Mouse (Mus musculus) urinary bladder, postnatal 14 days (tissue): ENCODE data around the gene Chaf1a.
"Not testable (repeated sequence)": the region's sequence is repeated elsewhere in the genome, so short reads cannot be mapped to it uniquely, and the experiment has no call there.

Experiments
- DNase-seq: peaks from one replicate; pipeline ENCODE4 v3.0.0; 2021; ENCODE audit warnings: low spot score

Gene Chaf1a

GRCm38 (mm10) chr17:56038583-56039261 is 1.5 kb upstream of the Chaf1a start:
- DNase-seq: no peak

DNA sequence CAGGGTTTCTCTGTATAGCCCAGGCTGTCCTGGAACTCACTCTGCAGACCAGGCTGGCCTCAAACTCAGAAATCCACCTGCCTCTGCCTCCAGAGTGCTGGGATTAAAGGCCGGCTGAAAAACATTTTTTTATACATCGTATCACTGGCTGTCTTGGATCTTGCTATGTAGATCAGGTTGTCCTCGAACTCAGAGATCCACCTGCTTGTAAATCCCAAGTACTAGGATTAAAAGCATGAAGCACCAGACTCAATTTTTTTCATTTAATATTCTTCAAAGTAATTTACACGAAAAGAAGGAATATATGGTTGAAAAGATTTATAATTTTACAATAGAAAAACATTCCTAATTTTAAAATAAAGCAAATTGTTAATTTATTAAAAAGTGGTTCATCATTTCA is 894 bp upstream of the Chaf1a start:
- DNase-seq: no peak

DNA sequence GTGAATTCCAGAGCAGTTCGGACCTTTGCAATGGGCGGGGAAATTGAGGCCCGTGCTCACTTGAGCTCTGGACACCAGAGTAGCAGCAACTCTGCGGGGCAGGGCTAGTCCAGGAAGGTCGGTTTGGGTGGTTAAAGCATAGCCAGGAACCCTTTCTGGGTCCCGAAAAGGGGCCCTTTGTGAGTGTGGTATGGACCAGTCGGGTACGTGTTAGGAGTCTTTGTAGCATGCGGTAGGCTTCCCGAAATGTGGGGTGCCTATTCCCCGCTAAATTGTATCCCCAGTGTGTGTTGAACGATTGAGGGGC is 571 bp downstream of the Chaf1a start:
- no peak for DNase-seq

- peak; percentile 45 for DNase-seq
These were observed 11.1 kb downstream of the Chaf1a start for GRCm38 (mm10) chr17:56051369-56051768.

GRCm38 (mm10) chr17:56054938-56055337 is 14.7 kb downstream of the Chaf1a start:
- DNase-seq: no peak

- no peak for DNase-seq
These were observed 15.9 kb downstream of the Chaf1a start for GRCm38 (mm10) chr17:56055945-56056678.

DNA sequence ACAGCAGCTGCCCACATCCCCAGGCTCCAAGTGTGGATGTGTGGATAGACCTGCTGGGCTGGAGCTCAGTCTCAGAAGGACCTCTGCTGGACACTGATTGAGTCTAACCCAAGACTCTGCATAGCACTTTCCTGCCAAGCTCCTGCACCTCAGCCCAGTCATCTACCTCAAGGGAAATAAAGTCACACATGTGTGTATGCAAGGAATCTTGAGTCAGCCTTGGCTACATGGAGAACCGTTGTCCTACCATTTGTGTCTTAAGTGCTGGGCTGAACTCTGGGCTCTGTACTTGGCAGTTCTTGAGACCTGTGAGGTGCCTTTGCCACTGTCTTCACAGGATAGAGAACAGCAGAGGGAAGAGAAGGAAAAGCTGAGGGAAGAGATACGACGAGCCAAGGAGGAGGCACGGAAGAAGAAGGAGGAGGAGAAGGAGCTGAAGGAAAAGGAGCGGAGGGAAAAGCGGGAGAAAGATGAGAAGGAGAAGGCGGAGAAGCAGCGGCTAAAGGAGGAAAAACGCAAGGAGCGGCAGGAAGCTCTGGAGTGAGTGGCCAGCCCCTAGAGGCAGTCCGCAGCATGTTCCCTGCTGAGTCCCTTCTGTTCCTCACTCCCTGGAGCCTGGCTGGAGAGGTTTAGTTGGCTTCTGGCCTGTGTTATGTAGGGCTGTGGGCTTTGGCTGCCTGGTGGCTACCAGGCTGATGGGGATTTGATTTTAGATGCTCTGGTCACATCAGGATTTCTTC is 17.3 kb downstream of the Chaf1a start:
- DNase-seq: no peak

GRCm38 (mm10) chr17:56062081-56062480 is 21.8 kb downstream of the Chaf1a start:
- no peak for DNase-seq

DNA sequence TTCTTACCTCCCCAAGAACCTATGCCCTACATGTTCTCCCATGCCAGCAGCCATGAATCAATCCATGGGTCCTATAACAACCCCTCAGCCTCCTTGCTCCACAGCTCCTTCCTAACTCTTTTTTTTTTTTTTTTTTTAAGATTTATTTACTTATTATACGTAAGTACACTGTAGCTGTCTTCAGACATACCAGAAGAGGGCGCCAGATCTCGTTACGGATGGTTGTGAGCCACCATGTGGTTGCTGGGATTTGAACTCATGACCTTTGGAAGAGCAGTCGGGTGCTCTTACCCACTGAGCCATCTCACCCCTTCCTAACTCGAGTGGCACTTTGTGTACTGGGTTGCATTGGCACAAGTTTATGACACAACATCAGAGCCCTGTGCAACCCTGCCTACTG is 25.5 kb downstream of the Chaf1a start:
- DNase-seq: not testable (repeated sequence)

DNA sequence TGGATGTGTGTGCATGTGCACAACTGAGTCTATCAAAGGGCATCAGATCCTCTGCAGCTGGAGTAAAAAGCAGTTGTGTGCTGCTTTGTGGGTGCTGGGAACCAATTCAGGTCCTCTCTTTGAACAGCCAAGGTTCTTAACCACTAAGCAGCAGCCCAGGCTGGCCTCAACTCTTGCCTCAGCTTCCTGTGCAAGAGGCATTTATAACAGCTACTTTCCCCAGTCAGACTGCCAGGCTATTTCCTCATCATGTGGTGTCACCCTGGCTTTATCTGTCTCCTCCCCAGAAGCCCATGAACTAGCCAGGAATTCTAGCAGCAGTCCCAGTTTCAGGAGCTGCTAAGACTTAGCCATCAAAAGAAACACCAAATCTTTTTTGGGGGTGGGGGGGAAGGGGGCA is 26.2 kb downstream of the Chaf1a start:
- DNase-seq: no peak

- no peak for DNase-seq
These were observed 28.8 kb downstream of the Chaf1a start for GRCm38 (mm10) chr17:56069066-56069465.

DNA sequence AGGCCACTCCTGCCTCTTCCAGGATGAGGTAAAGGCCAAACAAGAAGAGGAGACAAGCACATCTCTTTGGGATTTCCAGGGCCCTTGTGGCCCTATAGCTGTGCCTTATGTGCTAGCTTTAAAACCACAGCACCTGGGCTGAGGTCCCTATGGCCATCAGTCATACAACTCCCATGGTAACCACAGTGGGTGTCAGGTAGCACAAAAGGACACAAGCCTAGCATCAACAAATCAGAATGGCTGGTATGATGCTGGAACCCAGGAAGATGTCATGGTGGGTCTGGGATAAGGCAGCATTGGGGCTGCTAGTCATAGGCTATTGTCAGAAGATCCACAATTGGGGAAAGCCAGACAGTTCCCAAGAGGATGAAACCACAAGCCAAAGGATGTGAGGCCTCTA is 30.9 kb downstream of the Chaf1a start:
- no peak for DNase-seq

DNA sequence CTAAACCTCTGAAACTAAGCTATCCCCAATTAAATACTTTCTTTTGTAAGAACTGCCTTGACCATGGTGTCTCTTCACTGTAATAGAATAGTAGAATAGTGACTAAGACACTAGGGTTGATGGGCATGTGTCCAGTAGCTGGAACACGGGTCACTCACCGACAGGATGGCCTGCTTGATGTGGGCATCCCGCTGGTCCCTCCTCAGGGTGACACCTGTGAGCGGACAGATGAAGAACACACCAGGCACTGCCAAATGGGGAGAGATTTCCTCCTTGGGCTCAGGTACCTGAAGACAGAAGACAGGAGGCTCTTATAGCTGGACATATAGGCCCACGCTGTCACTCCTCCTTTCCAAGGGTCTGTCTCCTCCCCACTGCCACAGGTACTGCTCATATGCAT is 32.0 kb downstream of the Chaf1a start:
- DNase-seq: no peak

DNA sequence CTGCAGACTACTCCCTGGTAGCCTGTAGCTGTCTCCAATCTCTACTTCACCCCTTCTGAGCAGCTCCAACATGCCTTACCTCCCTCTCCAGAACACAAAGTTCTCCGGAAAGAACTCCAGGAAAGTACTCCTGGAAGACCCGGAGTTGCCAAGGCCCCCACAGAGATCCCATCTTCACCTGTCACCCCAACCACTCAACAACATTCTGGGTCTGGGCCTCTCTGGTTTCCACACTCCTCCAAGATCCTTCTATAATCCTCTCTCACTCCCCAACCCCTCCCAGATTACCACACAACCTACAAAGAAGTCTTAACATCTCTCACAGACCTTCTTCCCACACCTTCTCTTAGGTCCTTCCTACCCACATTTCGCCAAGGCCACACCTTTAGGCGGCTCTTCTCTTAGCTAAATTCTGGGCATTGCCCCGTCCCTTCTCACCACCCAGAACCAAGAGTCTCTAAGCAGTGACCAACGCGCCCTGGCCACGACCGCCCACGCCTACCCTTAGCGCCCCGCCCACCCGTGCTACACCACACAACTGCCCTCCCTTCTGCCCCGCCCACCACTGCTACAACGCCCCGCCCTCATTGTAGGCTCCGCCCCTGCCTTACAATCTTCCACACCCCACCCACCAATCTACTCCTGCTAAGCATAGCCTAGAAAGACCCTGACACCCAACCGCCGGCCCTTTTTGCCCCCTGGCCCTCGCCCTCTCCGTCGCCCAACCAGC is 34.0 kb downstream of the Chaf1a start:
- peak; percentile 92 for DNase-seq

DNA sequence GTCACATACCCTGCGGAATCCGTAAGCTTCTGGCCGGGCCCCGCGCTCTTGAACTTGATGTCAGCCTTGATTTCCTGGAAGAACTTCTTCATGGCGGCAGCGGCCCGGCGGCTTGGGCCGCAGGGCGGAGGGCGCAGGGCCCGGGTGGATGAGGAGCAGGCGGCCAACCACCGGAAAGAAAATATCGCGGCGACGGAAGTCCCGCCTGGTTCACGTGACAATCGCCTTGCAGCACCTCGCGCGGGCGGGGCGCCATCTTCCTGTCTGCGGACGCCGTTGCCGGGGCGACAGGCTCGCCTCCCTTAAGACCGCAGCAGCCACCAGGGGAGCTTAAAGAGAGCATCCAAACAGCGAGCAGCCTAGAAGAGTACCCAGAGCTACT is 34.6 kb downstream of the Chaf1a start, which contains the start of gene Ubxn6:
Gene Ubxn6, minus strand, starts transcription at position 202 of the 382 bp plus-strand sequence.
- peak; percentile 98 for DNase-seq

DNA sequence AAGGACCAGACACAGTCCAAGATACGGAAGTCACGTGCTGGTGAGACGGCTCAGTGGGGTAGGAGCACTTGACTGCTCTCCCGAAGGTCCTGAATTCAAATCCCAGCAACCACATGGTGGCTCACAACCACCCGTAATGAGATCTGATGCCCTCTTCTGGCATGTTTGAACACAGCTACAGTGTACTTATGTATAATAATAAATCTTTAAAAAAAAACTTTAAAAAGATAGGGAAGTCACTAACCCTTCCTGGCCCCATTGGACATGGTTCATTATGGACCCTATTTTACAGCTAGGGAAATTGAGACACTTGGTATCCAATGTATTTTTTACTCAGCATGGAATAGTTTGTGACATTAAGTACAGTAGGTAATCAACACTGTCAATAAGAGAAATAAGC is 37.3 kb downstream of the Chaf1a start:
- no peak for DNase-seq

GRCm38 (mm10) chr17:56078361-56078760 is 38.1 kb downstream of the Chaf1a start:
- not testable (repeated sequence) for DNase-seq

- peak; percentile 100 for DNase-seq
These were observed 38.9 kb downstream of the Chaf1a start, which contains the start of gene Hdgfl2 for GRCm38 (mm10) chr17:56078880-56079795. Hdgfl2 (plus strand) TSS chr17:56079634.

GRCm38 (mm10) chr17:56079921-56080320 is 39.7 kb downstream of the Chaf1a start:
- no peak for DNase-seq

DNA sequence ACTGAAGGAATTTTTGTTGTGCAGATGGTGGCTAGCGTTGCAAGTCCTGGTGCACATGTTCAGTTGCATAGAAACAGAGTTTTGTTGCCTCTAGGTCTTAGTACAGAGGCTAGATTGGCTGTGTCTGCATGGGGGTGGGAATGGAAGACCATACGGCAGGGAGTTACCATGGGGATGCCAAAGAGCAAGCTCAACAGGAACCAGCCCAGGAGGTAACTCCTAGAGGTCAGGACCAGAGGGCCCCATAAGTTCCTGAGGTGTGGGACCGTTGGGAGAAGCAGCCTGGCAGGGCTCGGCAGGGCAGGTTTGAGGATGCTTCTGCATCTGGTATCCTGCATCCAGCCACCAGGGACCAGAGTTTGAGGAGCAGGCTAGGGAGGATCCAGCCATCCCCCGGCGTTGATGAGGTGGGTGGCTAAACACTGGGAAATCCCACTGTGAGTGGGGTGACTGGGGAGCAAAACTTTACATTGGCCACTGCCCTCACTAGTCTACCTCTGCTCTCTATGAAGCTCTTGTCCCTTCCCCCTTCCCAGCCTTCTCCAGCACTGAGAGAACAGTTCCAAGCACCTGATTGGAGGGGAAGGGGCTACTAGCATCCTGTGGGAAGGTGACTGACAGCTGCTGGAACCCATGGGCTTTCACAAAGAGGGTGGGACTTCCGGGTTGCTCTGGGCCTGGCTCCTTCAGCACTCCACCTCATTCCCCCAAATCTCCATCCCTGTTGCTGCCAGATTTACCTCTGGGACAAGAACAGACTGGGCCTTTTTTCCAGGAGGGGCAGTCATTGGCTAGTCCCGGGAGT is 40.7 kb downstream of the Chaf1a start:
- DNase-seq: no peak
